Mouse (Mus musculus) ES-Bruce4 (cell line): ENCODE measurements around the gene Phka1.

Experiments used
- CTCF ChIP-seq: IDR thresholded peaks from one replicate; pipeline ENCODE4 v1.8.1; 2011; ENCODE audit warnings: low read depth, low read length
- EP300 ChIP-seq: IDR thresholded peaks from 2 replicates; pipeline ENCODE4 v1.6.1; 2011; ENCODE audit warnings: low read depth, low read length; ENCODE audit not compliant: insufficient read depth
- POLR2A ChIP-seq: IDR thresholded peaks from one replicate; pipeline ENCODE4 v1.8.1; 2011; ENCODE audit warnings: low read length; ENCODE audit not compliant: insufficient read depth

DNA sequence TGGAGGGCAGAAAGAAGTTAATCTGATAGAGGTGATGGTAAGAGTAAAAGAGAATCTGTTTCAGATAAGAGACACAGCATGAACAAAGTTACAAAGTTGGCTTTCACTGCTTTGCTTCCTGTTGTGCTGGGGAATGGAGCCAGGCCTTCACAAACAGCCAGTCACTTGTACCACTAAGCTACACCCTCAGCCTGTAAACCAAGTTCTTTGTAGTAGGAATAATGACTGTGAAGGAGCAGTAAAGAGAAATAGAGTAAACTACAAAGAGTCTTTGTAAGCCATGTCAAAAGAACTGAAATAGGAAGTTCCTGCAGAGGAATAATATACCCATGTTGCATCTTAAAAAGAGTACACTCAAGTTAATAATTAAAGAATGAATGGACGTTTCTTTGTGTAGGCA lies 55.5 kb downstream of the Phka1 start:
- TF ChIP-seq CTCF (no peak), EP300 (no peak), POLR2A (no peak)
